Mouse (Mus musculus): ENCODE results near the gene Tmem135.

Gene Tmem135

DNA sequence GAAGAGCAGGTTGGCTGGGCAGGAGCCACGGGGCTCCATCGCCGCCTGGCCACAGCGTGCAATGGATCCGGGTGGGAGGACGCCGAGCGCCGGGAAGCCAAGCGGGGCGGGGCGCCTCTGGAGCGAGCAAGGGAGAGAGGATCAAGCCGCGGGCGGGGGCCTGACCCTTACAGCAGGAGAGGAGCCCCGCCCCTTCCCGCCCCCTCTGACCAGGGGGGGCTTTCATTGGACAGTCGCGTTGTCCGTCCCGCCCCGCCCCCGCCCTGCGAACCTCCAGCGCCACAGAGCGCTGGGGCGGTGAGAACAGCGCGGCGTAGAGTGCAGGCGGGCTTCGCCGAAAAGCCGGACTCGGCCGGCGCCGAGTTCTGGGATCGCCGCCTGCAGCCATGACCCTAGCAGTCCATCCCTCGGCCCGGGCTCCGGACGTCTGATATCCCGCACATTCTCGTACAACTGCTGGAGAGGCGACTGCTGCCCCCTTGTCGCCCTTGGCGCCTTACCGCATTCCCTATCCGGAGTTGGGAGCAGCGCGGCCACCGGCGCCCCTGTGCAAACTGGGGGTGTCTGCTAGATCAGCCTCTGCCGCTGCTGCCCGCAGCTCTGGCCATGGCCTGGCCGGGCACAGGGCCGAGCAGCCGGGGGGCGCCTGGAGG is at the start of gene Tmem135, which contains the start of gene Fzd4:
Gene Tmem135, minus strand, starts transcription at position 142 of the 653 bp plus-strand sequence.
Gene Fzd4, plus strand, starts transcription at position 275 of the 653 bp plus-strand sequence.
- peak; percentile 95 to 97 for DNase-seq

DNA sequence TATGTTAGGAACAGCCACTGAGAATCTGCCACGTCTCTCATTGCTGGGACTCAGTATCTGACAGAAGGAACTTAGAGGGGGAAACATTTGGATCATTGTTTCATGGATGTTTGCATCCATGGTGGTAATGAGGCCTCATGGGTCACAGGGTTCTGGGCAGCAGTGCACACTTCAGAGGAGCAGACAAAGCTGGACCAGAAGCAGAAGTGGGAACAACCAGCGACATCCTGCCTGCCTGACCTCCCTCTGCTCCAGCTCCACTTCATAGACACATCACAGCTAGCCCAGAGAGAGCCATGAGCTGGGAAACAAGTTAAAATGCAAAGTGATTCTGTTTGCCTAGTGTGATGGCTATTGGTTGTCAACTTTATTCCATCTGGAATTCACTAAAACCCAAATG is 46.3 kb upstream of the Tmem135 start:
- no peak for DNase-seq

DNA sequence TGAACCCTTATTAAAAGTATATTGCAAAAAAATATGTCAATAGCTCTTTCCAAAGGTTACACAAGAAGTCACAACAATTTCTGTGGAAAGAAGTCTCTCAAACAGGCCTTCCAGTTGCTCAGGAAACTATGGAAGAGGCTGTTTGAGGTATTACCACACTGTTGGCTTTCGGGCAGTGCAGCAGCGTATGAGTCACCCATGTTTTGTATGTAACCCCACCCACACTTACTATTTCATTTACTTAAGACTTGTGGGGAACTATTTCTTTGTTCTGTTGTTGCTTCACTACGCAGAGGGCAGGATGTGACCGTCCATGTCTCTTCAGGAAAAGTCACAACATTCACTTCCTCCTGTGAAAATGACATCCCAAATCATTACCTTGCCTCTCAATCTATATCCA is 41.1 kb upstream of the Tmem135 start:
- DNase-seq, result peak in 1 of 2 experiments; percentile 10

DNA sequence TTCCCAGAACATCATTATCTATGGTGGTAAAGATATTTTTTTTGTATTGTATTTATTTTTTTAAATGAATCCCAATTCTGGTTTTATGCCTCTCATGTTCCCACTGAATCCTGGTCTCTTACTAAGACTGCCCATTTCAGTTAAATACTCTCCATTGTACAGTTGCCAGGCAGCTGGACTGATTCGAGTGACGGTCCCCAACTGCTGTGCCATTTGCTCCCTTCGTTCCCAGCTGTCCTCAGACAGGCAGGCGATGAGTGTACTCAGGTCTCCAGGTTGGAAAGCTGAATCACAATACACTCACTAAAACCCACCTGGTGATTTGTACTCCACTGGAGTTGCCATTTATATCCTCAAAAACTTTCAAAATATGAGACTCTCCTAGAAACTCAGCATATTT is 38.2 kb upstream of the Tmem135 start:
- no peak for DNase-seq

DNA sequence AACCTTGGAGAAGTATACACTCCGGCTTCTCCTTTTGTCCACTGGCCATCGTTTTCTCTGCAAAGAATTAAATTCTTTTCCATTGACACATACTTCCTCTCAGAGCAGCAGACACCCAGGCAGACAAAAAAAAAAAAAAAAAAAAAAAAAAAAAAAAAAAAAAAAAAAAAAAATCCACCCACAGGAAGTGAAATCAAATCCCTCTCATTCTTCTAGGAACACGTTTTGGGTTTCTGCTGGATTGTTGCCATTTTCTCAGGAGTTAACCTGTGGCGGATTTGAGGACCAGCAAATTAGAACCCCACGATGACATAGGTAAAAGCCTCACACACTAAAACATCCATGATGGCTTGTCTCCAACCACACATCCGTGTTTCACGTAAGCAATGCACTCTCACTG is 37.3 kb upstream of the Tmem135 start:
- DNase-seq, result no peak

DNA sequence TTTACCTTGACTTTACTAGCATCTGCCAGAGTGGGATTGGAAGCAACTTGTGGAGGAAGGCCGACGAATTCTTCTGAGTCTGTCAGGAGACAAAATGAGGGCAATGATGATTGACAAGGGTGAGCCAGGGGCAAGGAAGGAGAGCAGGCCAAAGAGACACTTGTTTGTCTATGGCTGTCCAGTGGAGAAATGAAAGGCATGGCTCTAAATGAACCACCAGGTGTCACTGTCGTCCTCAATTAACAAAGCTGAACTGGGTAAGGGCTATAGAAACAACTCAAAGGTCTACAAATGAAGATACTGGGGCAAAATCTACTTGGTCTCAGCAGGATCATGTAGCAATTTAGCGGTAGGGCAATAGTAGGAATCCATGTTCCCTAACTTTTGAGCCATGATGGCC is 33.6 kb upstream of the Tmem135 start:
- DNase-seq, result peak in 1 of 2 experiments; percentile 57

DNA sequence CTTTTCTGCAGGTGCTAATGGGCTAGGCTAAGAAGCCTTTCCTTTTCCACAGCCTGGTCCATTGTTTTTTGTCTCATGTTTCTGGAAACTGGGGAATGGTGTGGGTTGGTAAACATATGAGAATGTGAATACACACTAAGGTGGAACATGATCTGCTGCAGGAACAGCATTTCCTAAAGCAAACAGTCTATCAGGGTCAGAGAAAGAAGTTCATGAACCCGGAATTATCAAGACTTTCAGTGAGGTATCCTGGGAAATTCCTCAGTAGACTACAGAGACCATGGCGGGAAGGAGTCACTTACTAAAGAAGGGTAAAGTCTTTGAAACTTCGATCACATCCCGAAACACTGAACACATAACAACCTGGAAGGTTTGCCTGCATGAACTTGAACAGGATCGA is 32.4 kb upstream of the Tmem135 start:
- no peak for DNase-seq

DNA sequence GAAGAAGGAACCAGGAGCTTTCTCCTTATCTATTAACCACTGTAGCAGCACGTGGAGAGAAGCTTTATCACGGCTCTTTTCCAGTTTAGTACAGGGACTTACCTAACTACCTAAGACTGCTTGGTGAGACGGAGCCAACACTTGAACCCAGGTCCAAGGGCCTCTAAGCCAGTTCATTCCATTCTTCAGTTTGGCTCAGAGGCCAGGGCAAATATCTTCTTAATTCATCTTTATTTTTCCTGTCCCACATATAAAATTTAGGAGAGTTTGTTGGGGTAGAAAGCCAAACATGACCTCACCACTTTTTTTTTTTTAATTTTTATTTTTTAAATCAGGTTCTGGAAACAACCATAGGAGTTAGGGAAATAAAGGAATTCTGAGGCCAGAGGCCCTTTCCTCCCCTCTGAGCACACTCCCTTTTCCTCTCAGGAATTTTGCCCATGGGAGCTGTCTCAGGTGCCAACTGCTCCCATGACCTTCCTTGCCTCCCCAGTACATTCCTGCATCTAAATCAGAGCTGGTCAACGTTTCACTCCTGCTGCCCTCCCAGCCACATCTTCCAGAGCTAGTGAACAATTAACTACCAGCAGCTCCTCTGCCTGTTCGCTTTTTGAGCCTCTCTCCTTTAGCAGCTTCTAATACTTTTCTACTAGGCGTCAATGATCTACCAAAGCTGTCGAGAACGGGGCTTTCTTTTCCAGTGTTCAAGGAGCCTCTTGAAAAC is 30.0 kb upstream of the Tmem135 start:
- DNase-seq, result peak in 1 of 2 experiments; percentile 17

DNA sequence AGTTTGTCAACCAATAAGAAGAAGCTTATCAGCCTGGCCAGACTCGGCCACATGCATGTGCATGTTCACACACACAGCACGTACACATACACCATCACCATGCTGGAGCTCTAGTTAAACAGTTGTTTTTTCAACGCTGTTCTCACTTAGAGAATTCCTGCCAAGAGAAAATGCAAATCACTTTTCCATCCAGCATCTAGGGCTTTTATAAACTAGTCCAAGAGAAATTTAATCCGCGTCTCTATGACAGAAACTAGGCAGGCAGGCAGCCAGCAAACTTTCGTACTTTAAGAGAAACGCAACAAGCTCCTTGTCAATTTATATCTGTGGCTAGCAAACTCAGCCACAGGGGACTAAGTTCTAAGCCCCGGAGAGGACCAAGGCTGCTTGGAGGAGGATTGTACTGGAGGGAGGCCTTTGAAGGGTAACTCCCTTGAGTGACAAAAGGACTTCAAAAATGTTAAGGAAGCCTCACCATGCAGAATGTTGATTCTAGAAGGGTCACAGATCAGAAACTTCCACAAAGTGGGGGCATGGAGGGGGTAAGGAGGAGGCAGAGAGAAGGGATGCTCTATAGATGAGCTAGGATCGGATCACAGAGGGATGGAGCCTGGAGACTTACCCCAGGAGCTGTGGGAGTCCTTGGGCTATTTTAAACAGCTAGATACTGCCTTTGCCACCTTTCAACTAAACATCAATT is 29.3 kb upstream of the Tmem135 start:
- no peak for DNase-seq

DNA sequence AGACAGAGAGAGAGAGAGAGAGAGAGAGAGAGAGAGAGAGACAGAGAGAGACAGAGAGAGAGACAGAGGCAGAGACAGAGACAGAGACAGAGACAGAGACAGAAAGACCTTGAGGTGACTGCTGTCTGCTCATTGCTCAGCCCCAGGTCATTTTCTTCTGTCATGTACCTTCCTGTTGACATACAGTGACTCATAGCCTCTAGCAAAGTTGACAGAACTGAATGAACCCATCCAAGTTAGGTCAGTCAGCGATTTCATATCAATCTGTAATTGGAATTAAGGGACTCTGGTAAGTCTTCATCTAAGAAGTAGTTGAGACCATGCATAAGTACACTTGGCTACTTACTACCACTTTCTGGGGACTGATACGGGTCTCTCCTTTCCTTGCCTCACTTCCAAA is 27.2 kb upstream of the Tmem135 start:
- DNase-seq, result no peak

DNA sequence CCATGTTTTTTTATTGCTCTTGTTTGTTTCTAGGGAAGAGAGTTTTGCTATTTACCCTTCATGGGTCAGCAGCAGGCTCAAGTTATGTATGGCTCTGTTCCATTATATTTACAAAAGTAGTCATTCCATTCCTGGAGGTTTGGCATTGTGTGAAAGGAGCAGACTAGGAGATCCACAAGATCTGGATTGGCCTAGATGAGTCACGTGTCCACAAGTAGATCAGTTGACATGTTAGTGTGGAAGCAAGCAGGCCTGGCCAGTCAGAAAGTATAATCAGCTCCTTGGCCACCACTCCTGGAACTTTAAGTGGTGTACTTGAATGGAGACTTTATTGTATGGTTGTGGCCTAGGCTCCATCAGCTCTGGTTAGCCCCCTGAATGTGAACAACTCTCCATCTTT is 25.3 kb upstream of the Tmem135 start:
- no peak for DNase-seq

DNA sequence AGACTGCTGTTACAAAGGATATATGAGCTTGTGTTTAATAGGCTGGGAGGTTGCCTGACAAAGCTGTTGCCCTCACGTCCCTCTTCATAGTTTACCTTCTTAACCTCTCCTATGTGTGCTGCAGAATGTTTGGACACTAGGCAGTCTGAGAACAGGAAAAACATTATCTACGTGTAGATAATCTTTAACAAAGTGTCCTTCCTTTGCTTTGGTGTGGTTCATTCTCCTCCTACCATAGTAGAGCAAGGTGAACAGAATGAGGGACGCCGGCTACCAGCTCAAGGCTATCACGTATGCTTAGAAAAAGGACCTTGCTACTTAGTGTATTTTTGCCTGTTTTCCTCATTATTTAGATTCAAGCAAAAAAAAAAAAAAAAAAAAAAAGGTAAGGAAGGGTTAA is 24.8 kb upstream of the Tmem135 start:
- no peak for DNase-seq

DNA sequence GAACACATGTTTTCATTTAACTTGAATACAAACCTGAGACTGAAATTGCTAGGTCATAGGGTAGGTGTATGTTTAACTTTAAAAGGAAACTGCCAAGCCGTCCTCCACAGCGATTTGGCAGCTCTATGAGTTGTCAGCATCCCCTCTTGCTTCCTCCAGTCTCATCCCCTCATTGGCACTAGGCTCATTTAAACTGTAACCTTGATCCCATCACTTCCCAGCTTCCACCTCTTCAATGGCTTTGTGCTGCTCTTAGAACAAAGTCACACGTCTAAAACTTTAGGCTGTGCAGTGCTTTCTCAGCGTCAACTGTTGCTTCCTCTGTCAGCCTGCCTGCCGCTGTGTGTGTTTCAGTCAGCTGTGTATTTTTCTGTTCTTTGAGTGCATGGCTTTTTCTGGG is 23.1 kb upstream of the Tmem135 start:
- DNase-seq, result no peak

DNA sequence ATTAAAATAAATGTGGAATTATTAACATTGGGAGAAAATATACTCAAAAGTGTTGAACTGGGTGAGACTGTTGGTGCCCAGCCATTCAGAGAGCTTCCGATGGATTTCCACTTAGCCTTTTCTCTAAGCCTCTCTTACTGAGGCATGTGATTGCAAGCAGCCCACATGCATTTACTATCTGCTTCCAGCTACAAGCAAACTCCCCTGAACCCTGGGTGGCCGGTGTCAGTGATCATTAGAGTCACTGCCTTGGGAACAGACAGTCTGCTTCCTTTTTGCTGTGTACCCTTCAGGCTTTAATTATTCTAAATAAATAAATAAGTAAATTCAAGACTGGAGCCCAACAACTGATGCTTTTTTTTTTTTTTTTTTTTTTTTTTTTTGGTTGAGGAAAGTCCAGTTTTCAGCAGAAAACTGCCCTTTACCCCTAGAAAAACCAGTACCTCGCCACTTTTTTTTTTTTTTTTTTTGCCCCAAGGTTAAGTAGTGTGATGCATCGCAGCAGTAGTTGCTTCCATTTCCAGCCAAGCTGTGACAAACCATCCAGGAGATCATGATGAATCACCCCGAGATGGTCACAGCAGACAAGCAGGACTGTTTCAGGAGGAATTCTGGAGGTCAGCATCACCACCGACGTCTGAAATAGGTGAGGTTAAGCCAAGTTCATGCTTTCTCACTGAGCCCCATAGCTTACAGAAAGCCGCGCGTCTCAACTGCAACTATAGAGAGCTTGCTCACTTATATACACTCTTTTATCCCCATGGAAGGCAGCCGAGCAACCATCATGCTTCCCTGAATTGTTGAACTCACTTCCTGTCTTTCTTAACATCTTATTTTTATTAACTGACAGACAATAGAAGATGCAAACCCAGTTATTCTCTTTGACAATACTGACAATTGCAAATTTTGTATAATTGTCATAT is 22.0 kb upstream of the Tmem135 start:
- no peak for DNase-seq

DNA sequence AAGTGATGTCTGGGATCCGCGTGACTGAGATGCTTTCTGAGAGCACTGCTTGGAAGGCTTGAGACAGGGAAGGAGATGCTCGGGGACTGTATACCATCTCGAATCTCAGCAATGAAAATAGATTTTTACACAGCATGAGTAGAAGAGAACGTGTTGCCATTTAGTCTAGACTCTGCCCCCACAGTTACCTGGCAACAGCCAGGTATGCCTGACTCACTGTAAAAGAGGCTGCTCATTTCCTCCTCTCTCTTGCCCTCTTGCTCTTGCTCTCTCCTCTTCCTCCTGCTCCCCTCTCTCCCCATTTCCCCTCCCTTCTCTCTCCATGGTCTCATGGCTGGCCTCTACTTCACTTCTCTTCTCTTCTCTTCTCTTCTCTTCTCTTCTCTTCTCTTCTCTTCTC is 20.6 kb upstream of the Tmem135 start:
- no peak for DNase-seq

DNA sequence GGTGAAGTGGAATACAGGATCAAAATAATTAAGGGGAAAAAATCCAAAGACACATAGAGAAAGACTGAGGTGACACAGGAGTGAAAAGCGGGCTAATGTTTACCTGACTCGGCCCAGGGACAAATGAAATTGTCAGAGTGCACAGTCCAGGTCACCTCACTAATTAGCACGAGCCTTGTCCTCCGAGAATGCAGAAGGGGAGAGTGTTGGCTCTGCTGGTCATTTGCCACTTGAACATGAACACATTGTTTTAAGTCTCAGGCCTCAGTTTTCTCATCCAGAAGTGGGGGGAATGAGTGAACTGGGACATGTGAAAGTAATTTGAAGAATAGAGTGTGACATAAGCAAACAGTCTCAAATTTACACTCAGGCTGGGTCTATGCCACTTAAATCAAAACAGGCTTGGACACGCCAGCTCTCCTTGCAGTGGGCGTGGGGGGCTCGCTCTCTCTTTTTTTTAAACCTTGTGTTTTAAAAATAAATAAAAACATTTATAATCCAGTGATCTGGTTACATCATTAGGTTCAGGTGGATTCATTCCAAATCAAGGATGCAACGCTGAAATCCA is 19.8 kb upstream of the Tmem135 start:
- DNase-seq, result no peak

DNA sequence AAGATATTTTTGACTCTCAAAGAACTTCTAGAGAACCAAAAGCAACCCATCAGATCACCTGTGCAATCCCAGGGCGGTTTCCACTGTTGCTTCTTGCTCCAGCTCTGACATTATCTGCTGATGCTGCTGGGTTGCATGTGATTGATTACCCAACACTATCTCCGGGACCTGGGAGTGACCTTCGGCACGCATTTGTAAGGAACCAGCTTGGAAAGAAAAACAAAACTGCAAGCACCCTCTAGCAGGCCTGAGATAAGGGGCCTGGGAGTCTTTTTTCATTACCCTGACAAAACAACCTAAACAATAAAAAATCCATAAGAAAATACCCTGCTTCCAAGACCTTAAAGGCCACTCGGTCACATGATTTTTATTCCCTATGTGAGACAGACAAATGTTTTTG is 19.2 kb upstream of the Tmem135 start:
- DNase-seq, result no peak

DNA sequence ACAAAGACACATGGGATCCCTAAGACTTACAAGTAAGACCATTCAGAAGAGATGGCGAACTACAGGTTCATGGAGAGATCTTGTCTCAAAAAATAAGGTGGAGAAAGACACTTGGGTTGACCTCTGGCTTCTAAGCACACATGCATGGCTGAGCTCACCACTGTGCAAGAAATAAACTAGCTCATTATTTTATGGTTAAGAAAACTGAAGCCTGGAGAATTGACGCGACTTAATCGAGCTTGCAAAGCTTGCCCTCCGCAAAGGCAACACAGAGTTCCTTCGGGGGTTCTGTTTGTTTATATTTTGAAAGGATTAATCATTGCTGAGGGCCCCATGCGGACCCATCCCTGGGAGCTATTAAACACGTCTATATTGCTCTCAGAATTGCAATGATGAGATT is 18.6 kb upstream of the Tmem135 start:
- DNase-seq, result no peak

DNA sequence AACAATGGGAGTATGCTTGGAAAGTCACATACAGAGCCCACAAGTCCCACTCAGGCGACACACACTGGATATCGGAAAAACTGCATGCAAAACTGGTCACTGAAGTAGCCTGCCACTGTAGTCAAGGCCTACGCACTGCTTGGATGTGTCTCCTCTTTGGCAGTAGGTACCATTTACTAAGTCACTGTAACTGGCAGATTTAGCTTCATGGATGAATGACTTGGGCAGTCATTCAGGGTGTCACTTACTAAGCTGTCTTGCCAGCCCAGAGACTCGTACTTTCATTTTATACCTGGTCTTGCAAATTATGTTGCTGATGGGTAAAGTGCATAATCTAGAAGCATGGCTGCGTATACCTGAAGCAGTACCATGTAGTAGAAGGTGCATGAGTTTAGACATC is 17.3 kb upstream of the Tmem135 start:
- DNase-seq, result no peak

DNA sequence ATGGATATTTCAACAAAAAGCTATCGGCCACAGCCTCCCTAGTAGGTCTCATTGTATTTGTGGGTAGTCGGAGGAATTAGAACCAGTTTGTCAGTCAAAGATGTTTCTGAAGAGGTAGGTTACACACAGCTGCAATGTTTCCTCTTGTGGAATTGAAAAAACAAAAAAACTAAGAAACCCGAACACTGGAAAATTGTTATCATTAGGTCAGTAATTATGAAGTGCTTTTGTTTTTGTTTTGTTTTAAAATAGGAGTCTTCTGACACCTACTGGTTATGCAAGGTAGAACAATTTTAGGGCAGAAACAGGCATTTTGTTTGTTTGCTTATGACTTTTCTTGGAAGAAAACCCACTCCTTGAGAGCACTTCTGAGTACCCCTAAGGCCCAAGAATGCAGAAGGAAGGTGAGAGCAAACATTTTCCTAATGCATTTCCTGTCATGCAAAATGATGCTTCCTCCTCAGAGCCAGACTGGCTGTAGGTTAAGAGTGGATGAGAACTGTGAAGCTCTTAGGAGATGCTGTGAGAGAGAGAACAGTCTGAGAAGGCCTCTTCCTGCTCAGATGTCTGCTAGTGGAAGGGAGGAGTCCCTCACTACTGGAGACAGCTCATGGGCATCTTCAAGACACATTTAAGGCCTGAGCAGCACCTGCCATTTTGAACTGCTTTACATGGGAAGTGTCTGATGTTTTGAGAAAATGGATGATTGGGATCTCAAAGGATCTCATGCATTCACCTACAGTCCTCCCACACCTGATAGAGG is 15.1 kb upstream of the Tmem135 start:
- no peak for DNase-seq

DNA sequence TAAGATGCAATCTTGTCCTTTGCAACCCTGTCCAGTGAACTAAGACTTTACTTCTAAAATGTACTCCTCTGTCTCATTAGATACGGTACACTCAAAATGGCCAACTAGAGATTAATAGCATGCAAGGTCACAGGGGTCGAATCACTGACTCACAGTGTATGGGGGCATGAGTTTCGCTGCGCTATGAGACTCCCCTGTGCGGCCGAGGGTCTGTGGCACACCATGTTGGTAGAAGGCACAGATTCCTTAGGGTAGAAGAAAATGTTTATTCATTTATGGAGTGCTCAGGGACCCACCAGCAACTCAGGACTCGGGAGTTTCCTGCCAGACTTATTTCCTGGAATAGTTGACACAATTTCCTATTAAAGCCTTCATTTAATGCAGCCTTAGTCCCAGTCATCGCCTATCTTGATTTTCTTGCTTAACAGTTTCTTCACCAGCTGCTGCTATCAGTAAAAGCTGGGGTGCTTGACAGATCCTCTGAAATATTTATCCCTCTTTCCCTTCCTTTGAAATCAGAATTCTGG is 14.2 kb upstream of the Tmem135 start:
- no peak for DNase-seq

DNA sequence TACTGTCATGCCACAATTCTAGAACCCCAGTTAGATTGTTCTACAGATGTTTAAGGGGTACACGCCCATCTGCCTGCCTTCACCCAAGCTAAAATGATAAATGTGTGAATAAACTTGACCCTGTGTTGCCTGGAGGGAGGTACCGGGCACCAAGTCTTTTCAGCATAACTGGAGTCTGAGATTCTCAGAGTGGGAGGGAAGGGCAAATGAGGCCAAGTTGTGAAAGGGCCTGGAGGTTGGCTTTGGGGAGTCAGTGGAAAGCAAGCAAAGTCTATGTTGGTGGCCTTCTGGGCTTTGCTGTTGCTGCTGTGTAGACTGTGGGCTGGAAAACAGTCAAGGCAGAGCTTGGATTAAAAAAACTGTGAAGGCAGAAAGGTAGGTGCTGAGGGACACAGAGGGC is 13.7 kb upstream of the Tmem135 start:
- no peak for DNase-seq
